Mouse (Mus musculus) left cerebral cortex, postnatal 25 days (tissue): ENCODE data around the gene Olfr669. TPM values are rescaled to one million over a fixed set of nuclear protein-coding genes. Genes with fewer than 3 reads are reported as not detected.
"Not testable (repeated sequence)": the region's sequence is repeated elsewhere in the genome, so short reads cannot be mapped to it uniquely, and the experiment has no call there.

ENCODE experiments used
- DNase-seq, 2 experiments: peaks; one replicate each; pipeline ENCODE4 v3.0.0; 2022; ENCODE audit warnings: low spot score in 2 of 2, mixed read lengths in 1 of 2
- intact Hi-C: fragments of 180-260 bp; cut with DNase I; formaldehyde crosslinking; loops from one replicate; pipeline ENCODE4 v1.15.1; 2025
- total RNA-seq, 2 experiments: library from RNA; stranded (reverse); gene quantifications; 2 replicates each; pipeline ENCODE4 v1.2.3; 2021

The Olfr669 gene
- total RNA-seq = not detected

DNA sequence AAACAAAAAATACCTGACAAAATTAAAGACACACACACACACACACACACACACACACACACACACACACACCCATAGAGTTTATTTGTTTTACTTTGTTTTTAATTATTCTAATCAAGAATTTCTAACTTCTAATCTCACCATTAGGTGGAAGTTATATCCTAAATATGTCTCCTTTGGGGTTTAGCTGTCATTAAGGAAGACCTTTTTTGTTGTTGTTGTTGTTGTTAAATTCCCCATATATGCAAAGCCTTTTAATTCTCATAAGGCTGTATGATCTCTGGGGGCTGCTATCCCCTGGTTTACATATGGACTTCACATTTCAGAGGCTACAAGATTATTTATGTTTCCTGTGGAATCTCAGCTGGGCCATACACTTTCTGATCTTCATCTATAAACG lies at the start of gene Olfr669:
Gene Olfr669, plus strand, starts transcription at position 301 of the 400 bp plus-strand sequence.
- no peak for DNase-seq
- intact Hi-C loops = no loop called here

DNA sequence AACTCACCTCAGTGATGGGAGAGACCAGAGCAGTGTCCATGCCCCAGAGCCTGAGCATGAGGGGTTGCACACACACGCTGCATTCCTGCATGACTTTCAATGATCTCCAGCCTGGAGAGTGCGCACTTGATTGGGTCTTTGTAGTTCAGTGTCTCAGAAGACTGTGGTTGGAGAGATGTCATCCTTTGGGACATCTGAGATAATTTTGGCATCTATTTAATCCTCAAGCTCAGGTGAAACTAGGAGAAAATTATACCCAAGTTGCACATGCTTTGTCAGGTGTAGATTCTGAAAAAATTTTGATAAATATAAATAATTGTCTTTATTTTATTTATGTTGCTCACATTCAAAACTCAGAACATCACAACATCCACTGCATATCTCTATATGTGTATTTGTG lies 38.2 kb upstream of the Olfr669 start, which contains the start of gene Olfr666:
Gene Olfr666, minus strand, starts transcription at position 101 of the 400 bp plus-strand sequence.
- DNase-seq = no peak
- intact Hi-C loops = no loop called here

DNA sequence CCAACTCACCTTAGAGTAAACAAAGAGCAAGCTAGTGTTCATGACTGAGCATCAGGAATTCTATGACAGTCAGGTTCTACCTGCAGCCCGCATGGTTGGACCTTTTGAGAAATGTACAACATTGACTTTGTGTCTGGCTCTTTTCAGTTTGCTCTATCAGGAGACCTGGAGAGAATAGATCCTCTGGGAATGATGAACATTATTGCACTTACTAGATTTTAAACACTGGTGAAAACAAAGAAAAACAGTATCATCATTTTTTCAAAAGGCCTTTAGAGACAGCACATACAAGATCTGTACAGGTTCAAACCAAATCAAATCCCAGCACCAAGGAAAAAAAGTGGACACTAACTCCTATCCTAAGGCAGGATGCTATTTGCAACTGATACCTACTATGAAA lies 12.7 kb upstream of the Olfr669 start, which contains the start of gene Olfr667:
Gene Olfr667, minus strand, starts transcription at position 101 of the 400 bp plus-strand sequence.
- no peak for DNase-seq
- intact Hi-C loops = no loop called here

DNA sequence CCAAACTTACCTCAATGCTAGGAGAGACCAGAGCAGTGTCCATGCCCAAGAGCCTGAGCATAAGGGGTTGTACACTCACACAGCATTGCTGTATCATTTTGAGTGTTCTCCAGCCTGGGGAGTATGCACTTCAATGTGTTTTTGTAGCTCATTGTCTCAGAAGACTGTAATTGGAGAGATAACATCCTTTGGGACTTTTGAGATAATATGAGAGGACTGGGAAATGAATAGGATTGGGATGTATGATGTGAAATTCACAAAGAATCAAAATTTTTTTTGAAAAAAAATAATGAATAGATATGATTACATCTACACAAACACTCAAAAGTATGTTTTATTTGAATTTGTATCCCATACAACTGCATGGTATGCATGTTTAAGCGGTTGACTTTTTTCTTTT lies 6.1 kb upstream of the Olfr669 start, which contains the start of gene Olfr668:
Gene Olfr668, minus strand, starts transcription at position 101 of the 400 bp plus-strand sequence.
- intact Hi-C loops = no loop called here

DNA sequence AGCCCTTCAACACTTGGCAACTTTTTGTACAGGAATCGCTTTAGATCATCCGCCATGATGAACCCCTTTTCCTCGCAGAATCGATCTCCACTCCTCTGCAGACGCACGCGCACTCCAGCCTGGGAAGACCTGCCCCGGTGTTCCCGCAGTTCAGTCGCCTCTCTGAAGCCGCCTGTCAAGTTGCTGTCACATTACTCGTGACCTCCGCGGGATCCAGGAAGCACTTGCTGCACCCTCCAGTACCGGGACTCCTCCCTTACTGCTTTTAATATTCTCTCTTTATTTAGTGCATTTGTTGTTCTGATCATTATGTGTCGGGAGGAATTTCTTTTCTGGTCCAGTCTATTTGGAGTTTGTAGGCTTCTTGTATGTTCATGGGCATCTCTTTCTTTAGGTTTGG lies 16.2 kb downstream of the Olfr669 start:
- intact Hi-C loops, DNase-seq: not testable (repeated sequence)

More for the DNA sequence above, 6.1 kb upstream of the Olfr669 start, which contains the start of gene Olfr668:
- no peak for DNase-seq

DNA sequence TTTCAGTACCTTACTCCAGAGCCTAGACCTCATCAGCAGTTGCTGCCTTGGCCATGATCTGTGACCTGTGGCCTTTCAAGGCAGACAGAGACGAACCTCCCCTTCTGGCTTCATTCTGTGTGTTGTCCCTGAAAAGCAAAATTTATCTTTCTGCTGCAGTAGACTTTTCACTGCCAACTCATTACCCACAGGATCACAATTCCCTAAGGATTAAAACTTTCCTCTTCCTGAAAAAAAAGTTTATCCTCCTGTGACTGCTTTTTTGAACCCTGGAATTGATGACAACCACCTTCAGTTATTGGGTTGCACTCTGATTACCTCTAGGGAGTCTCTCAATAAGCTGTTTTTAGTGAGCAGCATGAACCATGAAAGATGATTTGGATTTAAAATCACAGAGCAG lies 28.5 kb downstream of the Olfr669 start, which contains the start of gene Olfr670:
Gene Olfr670, minus strand, starts transcription at position 101 of the 400 bp plus-strand sequence.
- no peak for DNase-seq
- intact Hi-C loops = no loop called here

DNA sequence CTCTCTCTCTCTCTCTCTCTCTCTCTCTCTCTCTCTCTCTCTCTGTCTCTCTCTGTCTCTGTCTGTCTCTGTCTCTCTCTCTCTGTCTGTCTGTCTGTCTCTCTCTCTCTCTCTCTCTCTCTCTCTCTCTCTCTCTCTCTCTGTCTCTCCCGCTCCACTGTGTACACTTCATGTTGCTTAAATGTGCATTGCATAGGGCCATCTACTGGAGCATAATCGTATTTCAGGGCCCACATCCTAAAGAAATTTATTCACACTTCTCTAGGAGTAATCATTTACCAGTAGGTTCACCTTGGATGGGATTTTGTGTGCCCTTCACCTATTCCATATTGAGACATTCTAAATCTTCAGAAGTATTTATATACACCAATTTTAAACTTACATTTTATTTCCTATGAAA lies 38.5 kb downstream of the Olfr669 start:
- DNase-seq, intact Hi-C loops: not testable (repeated sequence)

DNA sequence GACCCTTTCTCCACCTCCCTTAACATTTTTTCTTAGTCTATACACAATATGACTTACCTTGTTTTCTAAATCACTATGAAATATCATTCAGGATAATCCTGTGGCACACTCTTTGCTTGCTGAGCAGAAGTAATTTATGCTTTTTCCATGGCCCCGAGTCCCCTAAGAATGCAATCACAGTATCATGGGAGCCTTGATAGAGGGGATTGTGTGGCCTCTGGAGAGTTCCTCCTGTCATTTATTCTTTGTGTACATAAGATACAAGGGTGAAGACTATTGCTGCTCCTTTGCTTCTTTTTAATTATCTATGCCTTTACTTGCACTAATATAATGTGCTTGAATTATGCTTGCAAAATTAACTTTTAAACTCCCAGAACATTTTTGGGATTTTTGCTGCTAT lies 45.0 kb downstream of the Olfr669 start, which contains the start of gene Olfr671:
Gene Olfr671, minus strand, starts transcription at position 101 of the 400 bp plus-strand sequence.
- intact Hi-C loops = no loop called here
- DNase-seq = no peak

Other genes starting within 250 kb of the Olfr669 start
- gene Olfr661, start 247.7 kb upstream of the Olfr669 start, total RNA-seq = not detected
- gene Usp17le, start 156.8 kb upstream of the Olfr669 start, total RNA-seq = not detected
- not detected for gene Usp17lb, start 91.6 kb upstream of the Olfr669 start, total RNA-seq
- gene Usp17la, start 77.2 kb upstream of the Olfr669 start, total RNA-seq = not detected
- not detected for gene Olfr665, start 56.2 kb upstream of the Olfr669 start, total RNA-seq
- gene Olfr666, start 38.3 kb upstream of the Olfr669 start, total RNA-seq = not detected
- not detected for gene Olfr667, start 12.8 kb upstream of the Olfr669 start, total RNA-seq
- not detected for gene Olfr668, start 6.2 kb upstream of the Olfr669 start, total RNA-seq
- gene Olfr670, start 28.4 kb downstream of the Olfr669 start, total RNA-seq = not detected
- gene Olfr671, start 44.9 kb downstream of the Olfr669 start, total RNA-seq = not detected
- gene Olfr672, start 67.8 kb downstream of the Olfr669 start, total RNA-seq = not detected
- not detected for gene Olfr675, start 94.2 kb downstream of the Olfr669 start, total RNA-seq
- not detected for gene Olfr676, start 98.5 kb downstream of the Olfr669 start, total RNA-seq
- gene Olfr677, start 117.1 kb downstream of the Olfr669 start, total RNA-seq = not detected
- not detected for gene Olfr678, start 130.2 kb downstream of the Olfr669 start, total RNA-seq
- gene Olfr679, start 147.0 kb downstream of the Olfr669 start, total RNA-seq = not detected
- gene Olfr680-ps1, start 158.6 kb downstream of the Olfr669 start, total RNA-seq = not detected
- not detected for gene Olfr681, start 182.6 kb downstream of the Olfr669 start, total RNA-seq
- not detected for gene Olfr683, start 212.8 kb downstream of the Olfr669 start, total RNA-seq
- not detected for gene Olfr684, start 229.4 kb downstream of the Olfr669 start, total RNA-seq